Mouse (Mus musculus): Measurements from ENCODE around the gene Pcdh17. TPM values are rescaled to one million over a fixed set of nuclear protein-coding genes. Genes with fewer than 3 reads are reported as not detected.

Pcdh17 gene
- polyA plus RNA-seq, 1 experiment from 2014 or later, result 4.9 TPM

DNA sequence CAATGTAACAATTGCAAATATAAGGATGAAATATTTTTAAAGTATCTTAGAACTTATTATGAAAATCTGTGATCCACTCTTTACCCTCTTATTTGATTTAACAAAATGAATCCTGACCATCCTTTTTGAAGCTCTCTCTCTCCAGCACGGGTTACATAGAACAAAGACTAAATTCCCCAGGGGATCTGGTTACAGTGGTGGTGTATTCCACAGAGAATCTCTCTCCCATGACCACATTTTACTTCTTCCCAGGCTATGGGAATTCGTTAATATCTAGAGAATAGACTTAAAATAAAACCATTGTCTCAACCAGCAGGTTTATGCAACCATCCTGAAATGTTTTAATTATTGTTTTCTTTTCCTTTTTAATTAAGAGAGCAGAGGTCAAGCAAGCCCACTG, 89.0 kb downstream of the Pcdh17 start:
- Histone ChIP-seq H3K36me3 (no peaks in the 10 kb centered on the region), H3K4me3 (replicated peaks) (no peak overlapping the region), H3K27me3 (replicated peaks) (no peaks in the 10 kb centered on the region), H3K4me2 (replicated peaks) (no peak overlapping the region), H3K4me1 (replicated peaks) (no peaks in the 10 kb centered on the region), H3K27ac (no peak overlapping the region), H3K9ac (no peak overlapping the region), H3K9me3 (no peaks in the 10 kb centered on the region)
- ATAC-seq, result no peak
- WGBS, result 56% methylated on average over 2 of the region's 2 CpGs

DNA sequence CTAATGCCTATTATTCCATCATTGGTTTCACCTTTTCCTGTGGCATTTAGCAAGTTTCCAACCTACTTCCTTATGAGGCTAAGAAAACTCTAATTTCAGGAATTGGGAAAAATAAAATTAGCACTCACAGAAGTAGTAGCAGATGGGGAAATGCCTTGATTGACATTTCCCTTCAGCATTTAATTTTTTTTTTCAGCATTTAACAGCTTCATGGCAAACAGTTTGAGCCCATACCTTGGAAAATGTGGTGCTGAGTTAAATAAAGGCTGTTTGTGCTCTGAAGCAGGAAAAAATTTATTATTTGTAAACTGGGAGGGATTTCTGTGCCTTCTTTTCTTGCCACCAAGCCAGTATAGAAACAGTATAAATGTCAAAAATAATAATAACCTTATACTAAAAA, 91.9 kb downstream of the Pcdh17 start:
- no peak overlapping the region for H3K4me3 ChIP-seq (replicated peaks)
- no peak overlapping the region for H3K27ac ChIP-seq
- ATAC-seq, result no peak
- no peak overlapping the region for H3K9ac ChIP-seq
- no peaks in the 10 kb centered on the region for H3K27me3 ChIP-seq (replicated peaks)
- no peaks in the 10 kb centered on the region for H3K4me1 ChIP-seq (replicated peaks)
- H3K36me3 ChIP-seq, result no peaks in the 10 kb centered on the region
- no peak overlapping the region for H3K4me2 ChIP-seq (replicated peaks)
- H3K9me3 ChIP-seq, result no peaks in the 10 kb centered on the region

DNA sequence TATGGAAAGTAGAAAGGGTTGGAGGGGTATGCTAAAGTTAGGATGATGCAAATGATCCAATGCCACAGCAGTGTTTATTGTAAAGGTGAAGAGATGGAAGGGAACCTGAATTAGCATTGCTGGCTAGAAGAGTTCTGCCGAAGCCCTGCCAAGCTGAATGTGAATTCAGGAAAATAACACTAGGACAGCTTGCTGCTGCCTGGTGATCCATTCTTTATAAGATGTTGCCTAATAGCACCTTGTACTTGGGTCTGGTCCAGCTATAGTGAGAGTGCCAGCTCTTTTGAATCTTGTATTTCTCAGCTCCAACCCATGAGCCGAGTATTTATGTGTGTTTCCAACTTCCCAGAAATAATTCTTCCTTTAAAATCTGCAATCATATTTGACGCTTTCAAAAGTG, 98.5 kb downstream of the Pcdh17 start:
- no peak overlapping the region for H3K4me2 ChIP-seq (replicated peaks)
- H3K9me3 ChIP-seq, result no peaks in the 10 kb centered on the region
- no peaks in the 10 kb centered on the region for H3K4me1 ChIP-seq (replicated peaks)
- WGBS, result 90% methylated on average over 3 of the region's 3 CpGs
- ATAC-seq, result no peak
- no peaks in the 10 kb centered on the region for H3K27me3 ChIP-seq (replicated peaks)
- no peak overlapping the region for H3K9ac ChIP-seq
- H3K4me3 ChIP-seq (replicated peaks), result no peak overlapping the region
- H3K27ac ChIP-seq, result no peak overlapping the region
- no peaks in the 10 kb centered on the region for H3K36me3 ChIP-seq

DNA sequence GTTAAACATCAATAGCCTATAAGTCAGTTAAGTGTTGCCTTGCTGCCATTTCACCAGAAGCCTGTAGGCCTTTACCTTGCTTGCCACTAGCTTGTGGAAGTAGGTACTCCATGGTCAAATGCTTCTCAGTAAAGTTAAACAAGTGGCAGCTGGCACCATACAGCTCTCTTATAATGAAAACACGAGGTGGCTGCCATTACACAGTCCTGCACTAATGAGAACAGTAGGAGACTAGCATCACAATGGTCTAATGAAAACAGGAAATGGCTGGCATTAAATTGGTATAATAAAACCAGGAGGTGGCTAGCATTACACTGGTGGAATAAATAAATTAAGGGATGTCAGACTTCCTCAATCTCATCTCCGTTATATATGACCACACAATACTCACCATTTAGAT, 102.6 kb downstream of the Pcdh17 start:
- Histone ChIP-seq H3K4me2 (replicated peaks) (no peak overlapping the region), H3K9ac (no peak overlapping the region), H3K27ac (no peak overlapping the region), H3K36me3 (no peaks in the 10 kb centered on the region), H3K4me1 (replicated peaks) (no peaks in the 10 kb centered on the region), H3K27me3 (replicated peaks) (no peaks in the 10 kb centered on the region), H3K9me3 (no peaks in the 10 kb centered on the region), H3K4me3 (replicated peaks) (no peak overlapping the region)
- ATAC-seq, result no peak
- 58% methylated on average over 2 of the region's 2 CpGs for WGBS

DNA sequence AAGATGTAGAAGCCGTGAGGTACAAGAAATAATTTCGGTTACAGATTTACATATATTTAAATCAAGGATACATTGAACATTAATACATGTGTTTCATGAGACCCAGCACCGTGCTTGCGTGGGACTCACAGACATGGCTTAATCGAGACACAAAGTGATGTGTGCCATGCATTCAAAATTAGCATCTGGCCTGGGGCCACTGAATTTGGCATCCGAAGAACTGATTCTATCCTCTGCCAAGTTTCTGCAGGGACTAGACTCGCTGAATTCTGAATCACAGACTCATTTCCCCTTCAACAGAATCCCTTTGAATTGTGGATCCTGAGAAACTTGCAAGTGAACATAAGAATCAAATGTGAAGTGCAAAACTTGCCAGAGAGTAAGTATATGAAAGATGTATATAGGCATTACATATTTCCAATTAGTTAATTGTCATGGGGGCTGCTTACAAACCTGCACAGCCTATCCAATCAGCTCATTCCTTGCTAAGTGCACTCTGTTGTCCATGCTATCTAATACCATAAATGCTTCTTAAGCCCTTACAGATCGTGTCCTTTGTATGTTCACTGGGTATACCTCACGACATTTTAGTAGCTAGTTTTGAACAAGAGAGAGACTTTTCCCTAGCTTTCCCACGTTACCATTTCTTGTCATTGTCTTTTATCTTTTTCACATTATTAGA, 104.3 kb downstream of the Pcdh17 start:
- Histone ChIP-seq H3K36me3 (no peaks in the 10 kb centered on the region), H3K4me3 (replicated peaks) (no peak overlapping the region), H3K27me3 (replicated peaks) (no peaks in the 10 kb centered on the region), H3K9me3 (no peaks in the 10 kb centered on the region), H3K27ac (no peak overlapping the region), H3K9ac (no peak overlapping the region), H3K4me1 (replicated peaks) (no peaks in the 10 kb centered on the region), H3K4me2 (replicated peaks) (no peak overlapping the region)
- no peak for ATAC-seq
- 82% methylated on average over 10 of the region's 10 CpGs for WGBS

DNA sequence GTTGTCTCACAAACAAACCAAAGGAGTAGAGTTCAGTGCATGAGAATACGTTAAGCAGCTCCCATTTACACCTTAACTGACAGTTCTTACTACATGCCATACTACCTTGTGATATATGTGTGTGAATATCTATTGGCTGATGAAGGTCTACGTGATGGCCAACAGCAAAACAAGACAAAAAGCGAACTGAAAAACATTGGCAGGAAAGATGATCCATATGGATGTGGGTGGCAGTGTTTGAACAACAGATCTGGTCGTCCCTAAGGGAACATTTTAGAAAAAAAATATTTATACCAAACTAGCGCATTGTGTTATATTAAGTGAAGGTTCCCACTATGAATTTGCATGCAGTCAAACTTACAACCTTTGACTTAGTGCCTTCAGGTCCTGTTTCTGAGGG, 108.2 kb downstream of the Pcdh17 start:
- no peak overlapping the region for H3K4me3 ChIP-seq (replicated peaks)
- WGBS, result 88% methylated on average over 5 of the region's 5 CpGs
- ATAC-seq, result no peak
- H3K27me3 ChIP-seq (replicated peaks), result no peaks in the 10 kb centered on the region
- no peaks in the 10 kb centered on the region for H3K36me3 ChIP-seq
- no peaks in the 10 kb centered on the region for H3K9me3 ChIP-seq
- H3K27ac ChIP-seq, result no peak overlapping the region
- no peaks in the 10 kb centered on the region for H3K4me1 ChIP-seq (replicated peaks)
- no peak overlapping the region for H3K4me2 ChIP-seq (replicated peaks)
- H3K9ac ChIP-seq, result no peak overlapping the region

DNA sequence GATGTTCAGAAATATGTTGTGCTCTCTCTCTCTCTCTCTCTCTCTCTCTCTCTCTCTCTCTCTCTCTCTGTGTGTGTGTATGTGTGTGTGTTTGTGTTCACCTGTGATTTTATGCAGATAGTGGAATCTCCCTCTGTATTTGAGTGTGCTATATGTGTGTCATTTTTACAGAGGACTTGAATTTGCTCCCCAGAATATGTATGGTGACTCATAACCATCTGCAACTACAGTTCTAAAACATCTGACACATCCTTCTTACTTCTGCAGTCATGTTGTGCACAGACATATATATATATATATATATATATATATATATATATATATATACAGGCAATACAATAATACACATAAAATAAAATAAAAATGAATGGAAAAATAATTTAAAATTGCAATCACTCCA, 127.7 kb downstream of the Pcdh17 start:
- no peak overlapping the region for H3K4me2 ChIP-seq (replicated peaks)
- H3K4me3 ChIP-seq (replicated peaks), result no peak overlapping the region
- no peaks in the 10 kb centered on the region for H3K9me3 ChIP-seq
- H3K4me1 ChIP-seq (replicated peaks), result no peaks in the 10 kb centered on the region
- H3K27me3 ChIP-seq (replicated peaks), result no peaks in the 10 kb centered on the region
- no peak overlapping the region for H3K27ac ChIP-seq
- ATAC-seq, result no peak
- H3K9ac ChIP-seq, result no peak overlapping the region
- no peaks in the 10 kb centered on the region for H3K36me3 ChIP-seq
